Mouse (Mus musculus) T-helper 17 cell (primary cell): ENCODE measurements at regions not wholly inside any gene's neighbourhood (a gene's known extent, or its start where the extent isn't known, plus 50 kb on each side); places are given as distances from the start of the nearest gene placed in this dataset.

Experiments
- in situ Hi-C, 2 experiments: fragments of 300-600 bp; cut with MboI, MseI; formaldehyde crosslinking; loops; 1 replicate in 1 of 2; 2 replicates in 1 of 2; pipeline ENCODE4 v1.15.1; 2025; ENCODE audit warnings: high pct_unique_total_duplicates in 2 of 2

GRCm38 (mm10) chr13:72938156-72938874 lies 309.7 kb downstream of the Irx2 start:
- in situ Hi-C loops = no loop called here

GRCm38 (mm10) chr13:72947374-72948165 lies 312.7 kb upstream of the Irx4 start:
- in situ Hi-C loops = no loop called here

GRCm38 (mm10) chr13:72958616-72959518 lies 301.4 kb upstream of the Irx4 start:
- in situ Hi-C loops = no loop called here

- in situ Hi-C loops = no loop called here
Observed at GRCm38 (mm10) chr13:72961291-72961690, 299.0 kb upstream of the Irx4 start.

GRCm38 (mm10) chr13:72972165-72972564 lies 288.1 kb upstream of the Irx4 start:
- in situ Hi-C loops = no loop called here

GRCm38 (mm10) chr13:72972894-72973293 lies 287.4 kb upstream of the Irx4 start:
- in situ Hi-C loops = no loop called here

- in situ Hi-C loops = no loop called here
Observed at GRCm38 (mm10) chr13:72977213-72977612, 283.1 kb upstream of the Irx4 start.

GRCm38 (mm10) chr13:72977971-72978370 lies 282.3 kb upstream of the Irx4 start:
- in situ Hi-C loops = no loop called here

- in situ Hi-C loops = no loop called here
Observed at GRCm38 (mm10) chr13:72978966-72979365, 281.3 kb upstream of the Irx4 start.

GRCm38 (mm10) chr13:72992589-72993409 lies 267.5 kb upstream of the Irx4 start:
- in situ Hi-C loops = no loop called here

- in situ Hi-C loops = no loop called here
Observed at GRCm38 (mm10) chr13:72993410-72993858, 266.8 kb upstream of the Irx4 start.

- in situ Hi-C loops = no loop called here
Observed at GRCm38 (mm10) chr13:72994538-72994937, 265.7 kb upstream of the Irx4 start.

- in situ Hi-C loops = no loop called here
Observed at GRCm38 (mm10) chr13:73008856-73009546, 251.3 kb upstream of the Irx4 start.

GRCm38 (mm10) chr13:73009547-73010475 lies 250.5 kb upstream of the Irx4 start:
- in situ Hi-C loops = no loop called here

- in situ Hi-C loops = no loop called here
Observed at GRCm38 (mm10) chr13:73019181-73019580, 241.1 kb upstream of the Irx4 start.

GRCm38 (mm10) chr13:73031217-73031616 lies 229.1 kb upstream of the Irx4 start:
- in situ Hi-C loops = loop anchor here in 1 of 2 experiments (10.0 kb wide), 1 partner anchor 376 kb away; no protein-coding TSS in a partner anchor

GRCm38 (mm10) chr13:73033055-73033454 lies 227.2 kb upstream of the Irx4 start:
- in situ Hi-C loops = loop anchor here in 1 of 2 experiments (10.0 kb wide), 1 partner anchor 378 kb away; no protein-coding TSS in a partner anchor

- in situ Hi-C loops = loop anchor here in 1 of 2 experiments (10.0 kb wide), 1 partner anchor 379 kb away; no protein-coding TSS in a partner anchor
Observed at GRCm38 (mm10) chr13:73034065-73034831, 226.0 kb upstream of the Irx4 start.
